Mouse (Mus musculus): ENCODE results near the gene Aamp. TPM values are rescaled to one million over a fixed set of nuclear protein-coding genes. Genes with fewer than 3 reads are reported as not detected.

Aamp gene
- polyA plus RNA-seq, 1 experiment from 2014 or later = 212 TPM

- no peaks in the 10 kb centered on the region for H3K9me3 ChIP-seq (replicated peaks; ENCODE audit: control insufficient read depth, low read length, poor library complexity, severe bottlenecking)
- H3K9ac ChIP-seq (ENCODE audit: low read depth, low read length) = peak overlapping the region; percentile 56
- no peak for ATAC-seq
- H3K4me2 ChIP-seq (ENCODE audit: low read length) = peak overlapping the region; percentile 70
- H3K4me1 ChIP-seq (ENCODE audit: control insufficient read depth, insufficient read depth, low read length) = peaks cover 9% of the 10 kb centered on the region
- peaks cover 15% of the 10 kb centered on the region for H3K27me3 ChIP-seq (ENCODE audit: control insufficient read depth, insufficient read depth, low read depth, low read length)
- no peaks in the 10 kb centered on the region for H3K36me3 ChIP-seq (ENCODE audit: control insufficient read depth, insufficient read depth, low read length)
- 14% methylated on average over 12 of the region's 12 CpGs for WGBS
- peak overlapping the region; percentile 39 for H3K4me3 ChIP-seq (ENCODE audit: low read depth, low read length)
- H3K27ac ChIP-seq (ENCODE audit: low read length) = no peak overlapping the region
Measured at GRCm38 (mm10) chr1:74304339-74304790, 19.8 kb upstream of the Aamp start.

GRCm38 (mm10) chr1:74303509-74304338, 19.2 kb upstream of the Aamp start:
- H3K9me3 ChIP-seq (replicated peaks; ENCODE audit: control insufficient read depth, low read length, poor library complexity, severe bottlenecking) = no peaks in the 10 kb centered on the region
- WGBS = 1% methylated on average over 56 of the region's 56 CpGs
- ATAC-seq = peak; percentile 81
- peak overlapping the region; percentile 38 for H3K27ac ChIP-seq (ENCODE audit: low read length)
- H3K9ac ChIP-seq (ENCODE audit: low read depth, low read length) = peak overlapping the region; percentile 56
- H3K4me2 ChIP-seq (ENCODE audit: low read length) = peak overlapping the region; percentile 70
- no peaks in the 10 kb centered on the region for H3K36me3 ChIP-seq (ENCODE audit: control insufficient read depth, insufficient read depth, low read length)
- peak overlapping the region; percentile 39 for H3K4me3 ChIP-seq (ENCODE audit: low read depth, low read length)
- peaks cover 9% of the 10 kb centered on the region for H3K4me1 ChIP-seq (ENCODE audit: control insufficient read depth, insufficient read depth, low read length)
- H3K27me3 ChIP-seq (ENCODE audit: control insufficient read depth, insufficient read depth, low read depth, low read length) = peaks cover 15% of the 10 kb centered on the region

GRCm38 (mm10) chr1:74302835-74303234, 18.3 kb upstream of the Aamp start:
- WGBS = 90% methylated on average over 2 of the region's 2 CpGs

GRCm38 (mm10) chr1:74302229-74302628, 17.7 kb upstream of the Aamp start:
- H3K9ac ChIP-seq (ENCODE audit: low read depth, low read length) = no peak overlapping the region
- H3K27me3 ChIP-seq (ENCODE audit: control insufficient read depth, insufficient read depth, low read depth, low read length) = peaks cover 15% of the 10 kb centered on the region
- 94% methylated on average over 7 of the region's 7 CpGs for WGBS
- H3K27ac ChIP-seq (ENCODE audit: low read length) = no peak overlapping the region
- no peaks in the 10 kb centered on the region for H3K9me3 ChIP-seq (replicated peaks; ENCODE audit: control insufficient read depth, low read length, poor library complexity, severe bottlenecking)
- H3K4me1 ChIP-seq (ENCODE audit: control insufficient read depth, insufficient read depth, low read length) = peaks cover 9% of the 10 kb centered on the region
- H3K4me3 ChIP-seq (ENCODE audit: low read depth, low read length) = no peak overlapping the region
- no peaks in the 10 kb centered on the region for H3K36me3 ChIP-seq (ENCODE audit: control insufficient read depth, insufficient read depth, low read length)
- no peak for ATAC-seq
- H3K4me2 ChIP-seq (ENCODE audit: low read length) = no peak overlapping the region

More at GRCm38 (mm10) chr1:74302835-74303234, 18.3 kb upstream of the Aamp start:
- Histone ChIP-seq H3K9ac (ENCODE audit: low read depth, low read length) (no peak overlapping the region), H3K4me1 (ENCODE audit: control insufficient read depth, insufficient read depth, low read length) (peaks cover 9% of the 10 kb centered on the region), H3K27me3 (ENCODE audit: control insufficient read depth, insufficient read depth, low read depth, low read length) (peaks cover 15% of the 10 kb centered on the region), H3K4me3 (ENCODE audit: low read depth, low read length) (no peak overlapping the region), H3K9me3 (replicated peaks; ENCODE audit: control insufficient read depth, low read length, poor library complexity, severe bottlenecking) (no peaks in the 10 kb centered on the region), H3K27ac (ENCODE audit: low read length) (no peak overlapping the region), H3K36me3 (ENCODE audit: control insufficient read depth, insufficient read depth, low read length) (no peaks in the 10 kb centered on the region), H3K4me2 (ENCODE audit: low read length) (no peak overlapping the region; the same call in 1 of the 2 replicates)
- no peak for ATAC-seq

GRCm38 (mm10) chr1:74300347-74301110, 16.0 kb upstream of the Aamp start:
- no peak overlapping the region for H3K27ac ChIP-seq (ENCODE audit: low read length)
- no peak overlapping the region for H3K4me3 ChIP-seq (ENCODE audit: low read depth, low read length)
- H3K4me2 ChIP-seq (ENCODE audit: low read length) = no peak overlapping the region
- no peaks in the 10 kb centered on the region for H3K9me3 ChIP-seq (replicated peaks; ENCODE audit: control insufficient read depth, low read length, poor library complexity, severe bottlenecking)
- ATAC-seq = no peak
- H3K4me1 ChIP-seq (ENCODE audit: control insufficient read depth, insufficient read depth, low read length) = peaks cover 14% of the 10 kb centered on the region
- H3K36me3 ChIP-seq (ENCODE audit: control insufficient read depth, insufficient read depth, low read length) = no peaks in the 10 kb centered on the region
- peaks cover 15% of the 10 kb centered on the region for H3K27me3 ChIP-seq (ENCODE audit: control insufficient read depth, insufficient read depth, low read depth, low read length)
- H3K9ac ChIP-seq (ENCODE audit: low read depth, low read length) = no peak overlapping the region
- 82% methylated on average over 6 of the region's 6 CpGs for WGBS

- H3K4me2 ChIP-seq (ENCODE audit: low read length) = no peak overlapping the region
- no peak for ATAC-seq
- no peaks in the 10 kb centered on the region for H3K9me3 ChIP-seq (replicated peaks; ENCODE audit: control insufficient read depth, low read length, poor library complexity, severe bottlenecking)
- H3K27ac ChIP-seq (ENCODE audit: low read length) = no peak overlapping the region
- H3K4me3 ChIP-seq (ENCODE audit: low read depth, low read length) = no peak overlapping the region
- no peak overlapping the region for H3K9ac ChIP-seq (ENCODE audit: low read depth, low read length)
- H3K4me1 ChIP-seq (ENCODE audit: control insufficient read depth, insufficient read depth, low read length) = peaks cover 15% of the 10 kb centered on the region
- 70% methylated on average over 5 of the region's 5 CpGs for WGBS
- H3K27me3 ChIP-seq (ENCODE audit: control insufficient read depth, insufficient read depth, low read depth, low read length) = peaks cover 11% of the 10 kb centered on the region
- H3K36me3 ChIP-seq (ENCODE audit: control insufficient read depth, insufficient read depth, low read length) = no peaks in the 10 kb centered on the region; the same call in 1 of the 2 replicates
Measured at GRCm38 (mm10) chr1:74298996-74299395, 14.5 kb upstream of the Aamp start.

- H3K4me3 ChIP-seq (ENCODE audit: low read depth, low read length) = no peak overlapping the region
- peaks cover 7% of the 10 kb centered on the region for H3K27me3 ChIP-seq (ENCODE audit: control insufficient read depth, insufficient read depth, low read depth, low read length)
- H3K27ac ChIP-seq (ENCODE audit: low read length) = no peak overlapping the region
- WGBS = 90% methylated on average over 5 of the region's 5 CpGs
- H3K4me1 ChIP-seq (ENCODE audit: control insufficient read depth, insufficient read depth, low read length) = peaks cover 8% of the 10 kb centered on the region; the same call in 1 of the 2 replicates
- no peak overlapping the region for H3K4me2 ChIP-seq (ENCODE audit: low read length)
- no peak for ATAC-seq
- H3K9ac ChIP-seq (ENCODE audit: low read depth, low read length) = no peak overlapping the region
- no peaks in the 10 kb centered on the region; the same call in 1 of the 2 replicates for H3K36me3 ChIP-seq (ENCODE audit: control insufficient read depth, insufficient read depth, low read length)
- H3K9me3 ChIP-seq (replicated peaks; ENCODE audit: control insufficient read depth, low read length, poor library complexity, severe bottlenecking) = no peaks in the 10 kb centered on the region
Measured at GRCm38 (mm10) chr1:74298157-74298750, 13.7 kb upstream of the Aamp start.

- WGBS = 89% methylated on average over 3 of the region's 3 CpGs
- peaks cover 8% of the 10 kb centered on the region; the same call in 1 of the 2 replicates for H3K4me1 ChIP-seq (ENCODE audit: control insufficient read depth, insufficient read depth, low read length)
- no peak overlapping the region for H3K9ac ChIP-seq (ENCODE audit: low read depth, low read length)
- H3K27ac ChIP-seq (ENCODE audit: low read length) = no peak overlapping the region
- H3K4me2 ChIP-seq (ENCODE audit: low read length) = no peak overlapping the region
- ATAC-seq = no peak
- H3K9me3 ChIP-seq (replicated peaks; ENCODE audit: control insufficient read depth, low read length, poor library complexity, severe bottlenecking) = no peaks in the 10 kb centered on the region
- H3K27me3 ChIP-seq (ENCODE audit: control insufficient read depth, insufficient read depth, low read depth, low read length) = no peaks in the 10 kb centered on the region
- H3K36me3 ChIP-seq (ENCODE audit: control insufficient read depth, insufficient read depth, low read length) = no peaks in the 10 kb centered on the region; the same call in 1 of the 2 replicates
- no peak overlapping the region for H3K4me3 ChIP-seq (ENCODE audit: low read depth, low read length)
Measured at GRCm38 (mm10) chr1:74297269-74297668, 12.7 kb upstream of the Aamp start.
